Mouse (Mus musculus) neural tube, embryonic 11.5 days (tissue): Measurements from ENCODE around the gene Rsrc1. TPM values are rescaled to one million over a fixed set of nuclear protein-coding genes. Genes with fewer than 3 reads are reported as not detected.

Experiments used
- ATAC-seq: fragments of 200-750 bp; cut with Nextera tagmentation; 2 replicates; pipeline ENCODE4 v1.8.0; 2017; ENCODE audit warnings: moderate number of reproducible peaks, mild to moderate bottlenecking, moderate TSS enrichment, moderate library complexity; ENCODE audit not compliant: insufficient read depth, low FRiP score, low TSS enrichment
- DNase-seq: peaks from one replicate; pipeline ENCODE4 v3.0.0-alpha.2; 2015; ENCODE audit warnings: low spot score
- H3K27ac ChIP-seq: fragments of 300-500 bp; sonication (generic); 2 replicates; pipeline ENCODE4 v1.5.1; 2014; ENCODE audit warnings: low read depth, mild to moderate bottlenecking, low read length
- H3K27me3 ChIP-seq: fragments of 300-500 bp; sonication (generic); 2 replicates; pipeline ENCODE4 v1.6.1; 2014; ENCODE audit warnings: mild to moderate bottlenecking, low read length, mixed read lengths; ENCODE audit not compliant: control insufficient read depth, insufficient read depth
- H3K36me3 ChIP-seq: fragments of 300-500 bp; sonication (generic); 2 replicates; pipeline ENCODE4 v1.6.1; 2014; ENCODE audit warnings: mild to moderate bottlenecking, low read length, moderate library complexity, mixed read lengths; ENCODE audit not compliant: control insufficient read depth, insufficient read depth
- H3K4me1 ChIP-seq: fragments of 300-500 bp; sonication (generic); 2 replicates; pipeline ENCODE4 v1.6.1; 2014; ENCODE audit warnings: low read length, mixed read lengths; ENCODE audit not compliant: control insufficient read depth, insufficient read depth
- H3K4me2 ChIP-seq: fragments of 300-500 bp; sonication (generic); 2 replicates; pipeline ENCODE4 v1.6.1; 2014; ENCODE audit warnings: low read depth, mild to moderate bottlenecking, moderate library complexity
- H3K4me3 ChIP-seq: fragments of 300-500 bp; sonication (generic); 2 replicates; pipeline ENCODE4 v1.5.1; 2014; ENCODE audit warnings: low read depth, low read length
- H3K9ac ChIP-seq: fragments of 300-500 bp; sonication (generic); 2 replicates; pipeline ENCODE4 v1.6.1; 2014; ENCODE audit warnings: mild to moderate bottlenecking, low read length
- H3K9me3 ChIP-seq: fragments of 300-500 bp; sonication (generic); 2 replicates; pipeline ENCODE4 v1.6.1; 2016; ENCODE audit warnings: low read length; ENCODE audit not compliant: control insufficient read depth
- WGBS: fragments of 180-500 bp; shearing (Covaris S2); extraction: QIAGEN DNeasy Blood & Tissue Kit; methylation state at CpG from one replicate; pipeline ENCODE4 v1.1.7; 2014; 5-methylcytosine and 5-hydroxymethylcytosine counted together
- polyA plus RNA-seq: library from polyadenylated mRNA; unstranded; fragments of >200 nt; fragmentation: Nextera tagmentation; extraction: Ambion mirVana; gene quantifications from 2 replicates; pipeline ENCODE4 v1.2.1, GENCODE M21; 2014

The Rsrc1 gene
- polyA plus RNA-seq, 1 experiment from 2014 or later: 43.2 TPM

GRCm38 (mm10) chr3:66980111-66980975 is 847 bp upstream of the Rsrc1 start:
- H3K27me3 ChIP-seq: peaks cover 80% of the 10 kb centered on the region
- H3K9me3 ChIP-seq: no peaks in the 10 kb centered on the region
- DNase-seq (no peak), ATAC-seq (no peak)
- no peaks in the 10 kb centered on the region for H3K36me3 ChIP-seq
- H3K27ac ChIP-seq: peak overlapping the region; percentile 3; the same call in 1 of the 2 replicates
- H3K4me3 ChIP-seq: peak overlapping the region; percentile 36
- peaks cover 3% of the 10 kb centered on the region; the same call in 1 of the 2 replicates for H3K4me1 ChIP-seq
- H3K4me2 ChIP-seq: peak overlapping the region; percentile 69
- peak overlapping the region; percentile 19 for H3K9ac ChIP-seq
- WGBS: 1% methylated on average over 29 of the region's 29 CpGs

- H3K9ac ChIP-seq: peak within 1 kb of the TSS; percentile 19
- WGBS: 0% methylated on average over 11 of the region's 15 CpGs
Observed at GRCm38 (mm10) chr3:66981706-66982105, 516 bp downstream of the Rsrc1 start, which contains the start of gene Shox2. Gene Shox2 (minus strand): TSS chr3:66981771.

GRCm38 (mm10) chr3:66982181-66982911 is 1.2 kb downstream of the Rsrc1 start:
- Histone ChIP-seq H3K4me1 (peaks cover 3% of the 10 kb centered on the region; the same call in 1 of the 2 replicates), H3K9ac (no peak overlapping the region), H3K27me3 (peaks cover 67% of the 10 kb centered on the region), H3K4me3 (peak overlapping the region; percentile 36), H3K27ac (no peak overlapping the region), H3K9me3 (no peaks in the 10 kb centered on the region), H3K36me3 (no peaks in the 10 kb centered on the region), H3K4me2 (peak overlapping the region; percentile 69)
- DNase-seq: peak; percentile 71
- ATAC-seq: no peak
- WGBS: under 1% methylated on average over 29 of the region's 29 CpGs

More at GRCm38 (mm10) chr3:66981706-66982105, 516 bp downstream of the Rsrc1 start, which contains the start of gene Shox2:
- Histone ChIP-seq H3K4me3 (peak within 1 kb of the TSS; percentile 36), H3K27ac (peak within 1 kb of the TSS; percentile 3; the same call in 1 of the 2 replicates), H3K36me3 (no peaks in the 10 kb centered on the region), H3K27me3 (peaks cover 73% of the 10 kb centered on the region), H3K9me3 (no peaks in the 10 kb centered on the region), H3K4me1 (peaks cover 3% of the 10 kb centered on the region; the same call in 1 of the 2 replicates), H3K4me2 (peak within 1 kb of the TSS; percentile 69)
- ATAC-seq: no peak
- peak; percentile 32 for DNase-seq

GRCm38 (mm10) chr3:66983481-66983880 is 2.3 kb downstream of the Rsrc1 start:
- Histone ChIP-seq H3K36me3 (no peaks in the 10 kb centered on the region), H3K9ac (no peak overlapping the region), H3K4me2 (no peak overlapping the region), H3K9me3 (no peaks in the 10 kb centered on the region), H3K27ac (no peak overlapping the region), H3K4me3 (no peak overlapping the region), H3K27me3 (peaks cover 58% of the 10 kb centered on the region), H3K4me1 (peaks cover 3% of the 10 kb centered on the region; the same call in 1 of the 2 replicates)
- ATAC-seq (no peak), DNase-seq (no peak)
- 12% methylated on average over 3 of the region's 3 CpGs for WGBS

- Histone ChIP-seq H3K4me2 (peak overlapping the region; percentile 53), H3K4me1 (peaks cover 3% of the 10 kb centered on the region; the same call in 1 of the 2 replicates), H3K27me3 (peaks cover 35% of the 10 kb centered on the region), H3K27ac (no peak overlapping the region), H3K9me3 (no peaks in the 10 kb centered on the region), H3K36me3 (no peaks in the 10 kb centered on the region), H3K9ac (peak overlapping the region; percentile 80), H3K4me3 (peak overlapping the region; percentile 79)
- 0% methylated on average over 58 of the region's 60 CpGs for WGBS
- DNase-seq (peak; percentile 89), ATAC-seq (peak; percentile 91)
Observed at GRCm38 (mm10) chr3:66985539-66986286, 4.5 kb downstream of the Rsrc1 start.

- Histone ChIP-seq H3K4me3 (peak overlapping the region; percentile 79), H3K9ac (peak overlapping the region; percentile 80), H3K9me3 (no peaks in the 10 kb centered on the region), H3K4me1 (peaks cover 3% of the 10 kb centered on the region; the same call in 1 of the 2 replicates), H3K36me3 (no peaks in the 10 kb centered on the region), H3K27me3 (peaks cover 30% of the 10 kb centered on the region), H3K4me2 (peak overlapping the region; percentile 53), H3K27ac (no peak overlapping the region)
- no peak for DNase-seq
- WGBS: 10% methylated on average over 1 of the region's 1 CpGs
- ATAC-seq: no peak
Observed at GRCm38 (mm10) chr3:66986287-66986560, 5.0 kb downstream of the Rsrc1 start.

GRCm38 (mm10) chr3:66996820-66997219 is 15.6 kb downstream of the Rsrc1 start:
- DNase-seq (no peak), ATAC-seq (no peak)
- Histone ChIP-seq H3K4me3 (no peak overlapping the region), H3K4me1 (no peaks in the 10 kb centered on the region), H3K9me3 (no peaks in the 10 kb centered on the region), H3K27ac (no peak overlapping the region), H3K36me3 (peaks cover 4% of the 10 kb centered on the region; the same call in 1 of the 2 replicates), H3K27me3 (no peaks in the 10 kb centered on the region), H3K4me2 (no peak overlapping the region), H3K9ac (no peak overlapping the region)
- 91% methylated on average over 1 of the region's 1 CpGs for WGBS

GRCm38 (mm10) chr3:67036387-67037062 is 55.3 kb downstream of the Rsrc1 start:
- no peak for DNase-seq
- no peaks in the 10 kb centered on the region for H3K4me1 ChIP-seq
- no peak overlapping the region for H3K4me2 ChIP-seq
- no peak overlapping the region for H3K9ac ChIP-seq
- H3K27ac ChIP-seq: no peak overlapping the region
- no peaks in the 10 kb centered on the region for H3K36me3 ChIP-seq
- ATAC-seq: no peak
- no peaks in the 10 kb centered on the region for H3K27me3 ChIP-seq
- 93% methylated on average over 6 of the region's 6 CpGs for WGBS
- no peaks in the 10 kb centered on the region for H3K9me3 ChIP-seq
- no peak overlapping the region for H3K4me3 ChIP-seq
